Mouse (Mus musculus): Measurements from ENCODE around the gene Wdtc1.

GRCm38 (mm10) chr4:133281951-133282481, 71.3 kb downstream of the Wdtc1 start:
- TF ChIP-seq POLR2A (IDR thresholded peaks at IDR 0.05; ENCODE audit: control insufficient read depth, extremely low read depth, insufficient read depth, low read length, poor library complexity) (no peak), CTCF (IDR thresholded peaks at IDR 0.05; ENCODE audit: borderline replicate concordance, control insufficient read depth, extremely low read depth, insufficient read depth, low read length, poor library complexity) (no peak)
